Mouse (Mus musculus): Measurements from ENCODE around the gene Itgax.

GRCm38 (mm10) chr7:128116396-128116795 lies 13.0 kb upstream of the Itgax start:
- TF ChIP-seq CTCF (IDR thresholded peaks at IDR 0.05; ENCODE audit: extremely low read depth, insufficient read length, insufficient replicate concordance, low read depth, low read length) (no peak), POLR2A (IDR thresholded peaks at IDR 0.05; ENCODE audit: low read depth, low read length) (no peak)
